Mouse (Mus musculus): Measurements from ENCODE around the gene Ube2s. TPM values are rescaled to one million over a fixed set of nuclear protein-coding genes. Genes with fewer than 3 reads are reported as not detected.
"Not testable (repeated sequence)": the region's sequence is repeated elsewhere in the genome, so short reads cannot be mapped to it uniquely, and the experiment has no call there.

Ube2s gene
- 64.5 and 67.8 TPM in 2 replicates for polyA plus RNA-seq (2012; ENCODE audit: insufficient read depth, insufficient read length, missing spikeins)

- Histone ChIP-seq H3K4me1 (ENCODE audit: control insufficient read depth, insufficient read depth, insufficient read length, low read length) (0 out of 2 replicates have a peak, but pooled peaks cover 3% of the 10 kb centered on the region), H3K4me3 (ENCODE audit: insufficient read depth, low read depth, low read length) (peak within 1 kb of the TSS; percentile 76), H3K27ac (replicated peaks; ENCODE audit: low read depth, low read length) (peak within 1 kb of the TSS; percentile 96)
Measured at GRCm38 (mm10) chr7:4812303-4813104, at the start of gene Ube2s. Ube2s (minus strand) TSS chr7:4812590.

GRCm38 (mm10) chr7:4860926-4861325 is 48.5 kb upstream of the Ube2s start:
- not testable (repeated sequence) for H3K4me3 ChIP-seq (ENCODE audit: insufficient read depth, low read depth, low read length); H3K27ac ChIP-seq (replicated peaks; ENCODE audit: low read depth, low read length); H3K4me1 ChIP-seq (ENCODE audit: control insufficient read depth, insufficient read depth, insufficient read length, low read length)

- no peak overlapping the region for H3K27ac ChIP-seq (replicated peaks; ENCODE audit: low read depth, low read length)
- H3K4me3 ChIP-seq (ENCODE audit: insufficient read depth, low read depth, low read length), result no peak overlapping the region
Measured at GRCm38 (mm10) chr7:4859418-4859978, 47.1 kb upstream of the Ube2s start.

GRCm38 (mm10) chr7:4857321-4857720 is 44.9 kb upstream of the Ube2s start:
- H3K4me1 ChIP-seq (ENCODE audit: control insufficient read depth, insufficient read depth, insufficient read length, low read length), result no peaks in the 10 kb centered on the region; the same call in none of the 2 replicates

More at GRCm38 (mm10) chr7:4859418-4859978, 47.1 kb upstream of the Ube2s start:
- peaks cover 6% of the 10 kb centered on the region for H3K4me1 ChIP-seq (ENCODE audit: control insufficient read depth, insufficient read depth, insufficient read length, low read length)

GRCm38 (mm10) chr7:4856508-4856907 is 44.1 kb upstream of the Ube2s start:
- no peak overlapping the region for H3K27ac ChIP-seq (replicated peaks; ENCODE audit: low read depth, low read length)
- H3K4me3 ChIP-seq (ENCODE audit: insufficient read depth, low read depth, low read length), result no peak overlapping the region
- no peaks in the 10 kb centered on the region; the same call in none of the 2 replicates for H3K4me1 ChIP-seq (ENCODE audit: control insufficient read depth, insufficient read depth, insufficient read length, low read length)

More at GRCm38 (mm10) chr7:4857321-4857720, 44.9 kb upstream of the Ube2s start:
- H3K27ac ChIP-seq (replicated peaks; ENCODE audit: low read depth, low read length), result no peak overlapping the region
- H3K4me3 ChIP-seq (ENCODE audit: insufficient read depth, low read depth, low read length), result no peak overlapping the region

GRCm38 (mm10) chr7:4853613-4854012 is 41.2 kb upstream of the Ube2s start:
- H3K4me1 ChIP-seq (ENCODE audit: control insufficient read depth, insufficient read depth, insufficient read length, low read length), result no peaks in the 10 kb centered on the region; the same call in 1 of the 2 replicates
- H3K4me3 ChIP-seq (ENCODE audit: insufficient read depth, low read depth, low read length), result no peak overlapping the region
- no peak overlapping the region for H3K27ac ChIP-seq (replicated peaks; ENCODE audit: low read depth, low read length)

- H3K27ac ChIP-seq (replicated peaks; ENCODE audit: low read depth, low read length), result no peak overlapping the region
- H3K4me3 ChIP-seq (ENCODE audit: insufficient read depth, low read depth, low read length), result no peak overlapping the region
- no peaks in the 10 kb centered on the region; the same call in 1 of the 2 replicates for H3K4me1 ChIP-seq (ENCODE audit: control insufficient read depth, insufficient read depth, insufficient read length, low read length)
Measured at GRCm38 (mm10) chr7:4851315-4851688, 38.9 kb upstream of the Ube2s start.

- H3K27ac ChIP-seq (replicated peaks; ENCODE audit: low read depth, low read length), result no peak overlapping the region
- no peaks in the 10 kb centered on the region; the same call in 1 of the 2 replicates for H3K4me1 ChIP-seq (ENCODE audit: control insufficient read depth, insufficient read depth, insufficient read length, low read length)
- H3K4me3 ChIP-seq (ENCODE audit: insufficient read depth, low read depth, low read length), result no peak overlapping the region
Measured at GRCm38 (mm10) chr7:4850621-4851314, 38.4 kb upstream of the Ube2s start.

GRCm38 (mm10) chr7:4849372-4849771 is 37.0 kb upstream of the Ube2s start:
- H3K4me3 ChIP-seq (ENCODE audit: insufficient read depth, low read depth, low read length), result no peak overlapping the region
- no peaks in the 10 kb centered on the region; the same call in none of the 2 replicates for H3K4me1 ChIP-seq (ENCODE audit: control insufficient read depth, insufficient read depth, insufficient read length, low read length)
- H3K27ac ChIP-seq (replicated peaks; ENCODE audit: low read depth, low read length), result no peak overlapping the region

- Histone ChIP-seq H3K4me1 (ENCODE audit: control insufficient read depth, insufficient read depth, insufficient read length, low read length) (no peaks in the 10 kb centered on the region; the same call in 1 of the 2 replicates), H3K4me3 (ENCODE audit: insufficient read depth, low read depth, low read length) (no peak overlapping the region), H3K27ac (replicated peaks; ENCODE audit: low read depth, low read length) (no peak overlapping the region)
Measured at GRCm38 (mm10) chr7:4844917-4845309, 32.5 kb upstream of the Ube2s start.

GRCm38 (mm10) chr7:4844245-4844916 is 32.0 kb upstream of the Ube2s start, which contains the start of gene Shisa7:
Shisa7 (minus strand) TSS chr7:4844696.
- H3K4me3 ChIP-seq (ENCODE audit: insufficient read depth, low read depth, low read length), result no peak within 1 kb of the TSS
- no peak within 1 kb of the TSS for H3K27ac ChIP-seq (replicated peaks; ENCODE audit: low read depth, low read length)
- H3K4me1 ChIP-seq (ENCODE audit: control insufficient read depth, insufficient read depth, insufficient read length, low read length), result no peaks in the 10 kb centered on the region; the same call in 1 of the 2 replicates

GRCm38 (mm10) chr7:4843604-4844244 is 31.3 kb upstream of the Ube2s start:
- Histone ChIP-seq H3K4me3 (ENCODE audit: insufficient read depth, low read depth, low read length) (no peak overlapping the region), H3K27ac (replicated peaks; ENCODE audit: low read depth, low read length) (no peak overlapping the region), H3K4me1 (ENCODE audit: control insufficient read depth, insufficient read depth, insufficient read length, low read length) (no peaks in the 10 kb centered on the region; the same call in 1 of the 2 replicates)

- Histone ChIP-seq H3K4me1 (ENCODE audit: control insufficient read depth, insufficient read depth, insufficient read length, low read length) (no peaks in the 10 kb centered on the region; the same call in 1 of the 2 replicates), H3K4me3 (ENCODE audit: insufficient read depth, low read depth, low read length) (peak overlapping the region; percentile 23; the same call in 1 of the 2 replicates), H3K27ac (replicated peaks; ENCODE audit: low read depth, low read length) (no peak overlapping the region)
Measured at GRCm38 (mm10) chr7:4842634-4843131, 30.3 kb upstream of the Ube2s start.

GRCm38 (mm10) chr7:4842077-4842476 is 29.7 kb upstream of the Ube2s start:
- Histone ChIP-seq H3K4me3 (ENCODE audit: insufficient read depth, low read depth, low read length) (no peak overlapping the region), H3K27ac (replicated peaks; ENCODE audit: low read depth, low read length) (no peak overlapping the region)

More at GRCm38 (mm10) chr7:4842077-4842476, 29.7 kb upstream of the Ube2s start:
- no peaks in the 10 kb centered on the region; the same call in 1 of the 2 replicates for H3K4me1 ChIP-seq (ENCODE audit: control insufficient read depth, insufficient read depth, insufficient read length, low read length)
